Mouse (Mus musculus) MN1 (cell line): Measurements from ENCODE around the gene Peli1.

Experiments
- DNase-seq: peaks from one replicate; pipeline ENCODE4 v3.0.0-alpha.2; 2016; ENCODE audit warnings: low spot score

Peli1 gene

GRCm38 (mm10) chr11:21194851-21195250, 103.8 kb downstream of the Peli1 start:
- no peak for DNase-seq
